Mouse (Mus musculus): ENCODE measurements at regions not wholly inside any gene's neighbourhood (a gene's known extent, or its start where the extent isn't known, plus 50 kb on each side); places are given as distances from the start of the nearest gene placed in this dataset.

DNA sequence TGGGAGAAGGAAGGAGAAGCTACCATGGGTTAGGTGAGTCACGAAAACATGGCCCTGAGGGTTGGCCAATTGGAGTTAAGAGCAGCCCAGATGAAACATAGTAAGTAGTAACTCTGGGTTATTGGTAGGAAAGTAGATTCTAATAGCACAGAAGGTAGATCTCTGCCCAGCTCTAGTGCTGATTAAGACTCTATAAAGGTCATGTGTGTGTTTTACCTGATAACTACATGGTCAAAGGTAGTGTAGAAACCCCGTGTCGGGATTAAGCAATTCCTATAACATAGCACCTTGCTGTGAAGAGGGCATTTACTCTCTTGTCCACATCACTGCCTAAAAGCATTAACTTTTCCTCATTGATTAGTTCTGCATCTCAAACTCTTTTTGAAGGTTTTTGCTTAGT lies 89.0 kb upstream of the Fam241a start:
- no peak for DNase-seq (ENCODE audit: low spot score)

GRCm38 (mm10) chr3:127977240-127977639 lies 81.1 kb upstream of the Fam241a start:
- no peak for DNase-seq (ENCODE audit: low spot score)

DNA sequence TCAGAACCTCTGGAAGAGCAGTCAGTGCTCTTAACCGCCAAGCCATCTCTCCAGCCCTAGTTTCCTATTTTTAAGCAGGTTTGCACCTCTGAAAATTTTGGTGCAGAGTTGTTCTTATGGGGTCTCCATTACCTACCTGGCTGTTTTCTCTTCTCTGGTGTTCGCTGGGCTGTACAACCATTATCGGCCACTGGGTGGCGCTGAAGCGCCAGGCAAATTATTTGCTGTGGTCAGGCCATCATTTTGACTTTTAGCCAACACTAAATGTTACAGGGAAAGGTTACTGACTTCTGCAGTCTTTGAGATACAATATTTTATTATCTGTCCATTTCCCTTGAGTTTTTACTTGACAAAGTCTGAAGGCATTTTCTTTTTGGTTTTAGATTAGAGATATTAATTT lies 74.8 kb upstream of the Fam241a start:
- DNase-seq (ENCODE audit: low spot score), result peak; percentile 14

- DNase-seq (ENCODE audit: low spot score), result no peak
Measured at GRCm38 (mm10) chr3:127967170-127967569, 71.0 kb upstream of the Fam241a start.

DNA sequence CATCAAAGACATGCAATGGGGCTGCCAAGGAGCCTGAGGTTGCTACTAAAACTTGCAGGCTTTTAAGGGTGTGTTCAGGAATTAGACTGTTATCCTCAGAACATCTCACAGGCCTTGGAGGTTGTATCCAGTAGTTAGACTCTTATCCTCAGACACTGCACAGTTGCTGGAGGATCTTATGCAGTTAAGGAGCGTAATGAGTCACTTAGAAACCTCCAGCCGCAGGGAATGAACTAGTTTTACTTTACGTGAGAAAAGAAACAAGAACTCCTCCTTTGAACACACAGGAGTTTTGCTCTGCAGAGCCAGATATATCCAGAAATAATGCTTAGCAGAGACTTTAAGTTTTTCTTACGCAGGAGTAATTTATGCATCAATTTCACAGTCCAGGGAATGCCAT lies 70.1 kb upstream of the Fam241a start:
- DNase-seq (ENCODE audit: low spot score), result no peak

DNA sequence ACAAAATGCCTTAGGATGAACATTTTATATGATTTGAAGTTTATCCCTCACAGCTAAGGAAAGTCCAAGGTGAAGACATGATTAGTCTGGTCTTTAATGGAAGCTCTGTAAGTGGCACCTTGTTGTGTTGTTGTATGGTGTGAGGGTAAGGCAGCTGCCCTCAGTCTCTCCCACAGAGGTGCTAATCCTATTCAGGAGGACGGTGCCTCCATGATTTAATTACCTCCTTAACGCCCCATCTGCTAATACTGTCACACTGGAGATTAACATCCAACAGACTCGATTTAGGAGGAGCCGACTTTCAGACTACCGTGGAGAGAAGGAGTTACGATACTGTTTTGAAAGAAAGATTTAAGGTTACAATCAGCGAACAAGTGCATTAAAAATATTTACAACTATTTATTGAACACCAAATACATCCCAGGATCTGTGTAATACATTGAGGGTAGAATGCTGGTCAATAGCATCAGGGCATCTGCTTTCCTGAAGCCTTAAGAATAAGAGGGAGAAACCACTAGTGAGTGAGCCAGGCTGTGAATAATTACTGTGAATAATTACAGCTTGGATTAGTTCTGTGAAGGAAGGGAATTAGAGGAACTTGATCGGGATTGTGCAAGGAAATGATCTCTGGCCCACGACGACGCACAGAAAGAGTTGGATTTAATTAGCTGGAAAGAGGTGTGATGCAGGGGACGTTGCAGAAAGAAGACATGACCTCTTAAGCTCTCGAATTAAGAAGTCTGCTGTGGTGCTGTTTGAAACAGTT lies 63.0 kb upstream of the Fam241a start:
- no peak for DNase-seq (ENCODE audit: low spot score)

- DNase-seq (ENCODE audit: low spot score), result no peak
Measured at GRCm38 (mm10) chr3:127954856-127955255, 58.7 kb upstream of the Fam241a start.

DNA sequence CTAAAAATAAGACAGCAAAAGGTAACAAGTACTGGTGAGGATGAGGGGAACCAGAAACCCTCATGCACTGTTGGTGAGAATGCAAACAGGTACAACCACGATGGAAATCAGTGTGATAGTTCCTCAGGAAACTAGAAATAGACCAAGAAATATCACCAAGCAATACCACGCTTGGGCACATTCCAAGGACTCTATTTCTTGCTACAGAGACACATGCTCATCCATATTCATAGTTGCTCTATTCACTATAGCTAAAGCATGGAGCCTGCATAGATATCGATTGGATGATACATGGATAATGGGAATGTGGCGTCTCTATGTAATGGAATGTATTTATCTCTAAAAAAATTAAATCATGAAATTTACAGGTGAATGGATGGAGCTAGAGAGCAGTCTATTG lies 57.5 kb upstream of the Fam241a start:
- no peak for DNase-seq (ENCODE audit: low spot score)

- peak; percentile 15 for DNase-seq (ENCODE audit: low spot score)
Measured at GRCm38 (mm10) chr3:127948898-127949620, 52.9 kb upstream of the Fam241a start.

DNA sequence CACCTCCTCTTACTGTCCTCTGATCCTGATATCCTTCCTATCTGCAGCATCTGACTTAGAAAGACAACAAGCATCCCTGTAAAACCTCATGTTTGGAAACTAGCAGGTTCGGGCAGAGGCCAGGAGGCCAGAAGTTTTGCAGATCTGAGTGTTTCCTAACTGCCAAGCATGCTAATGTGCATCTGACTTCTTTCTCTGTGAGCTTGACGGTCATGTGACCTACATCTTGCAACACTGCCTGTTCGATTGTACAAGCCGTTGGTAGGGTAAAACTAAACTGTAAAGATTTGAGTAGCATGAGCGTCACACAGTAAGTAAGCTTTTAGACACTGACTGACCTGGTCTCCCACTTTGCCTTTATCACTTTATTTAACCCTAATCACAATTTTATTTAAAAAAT lies 52.2 kb upstream of the Fam241a start:
- no peak for DNase-seq (ENCODE audit: low spot score)
